Mouse (Mus musculus) neural tube, embryonic 15.5 days (tissue): ENCODE measurements around the gene Mien1. TPM values are rescaled to one million over a fixed set of nuclear protein-coding genes. Genes with fewer than 3 reads are reported as not detected.

Experiments
- ATAC-seq: fragments of 200-750 bp; cut with Nextera tagmentation; 2 replicates; pipeline ENCODE4 v1.8.0; 2017; ENCODE audit warnings: mild to moderate bottlenecking, moderate TSS enrichment, moderate library complexity; ENCODE audit not compliant: low FRiP score
- H3K27ac ChIP-seq: fragments of 300-500 bp; sonication (generic); replicated peaks from 2 replicates; pipeline ENCODE4 v1.5.1; 2015; ENCODE audit warnings: mild to moderate bottlenecking, inconsistent platforms
- H3K27me3 ChIP-seq: fragments of 300-500 bp; sonication (generic); replicated peaks from 2 replicates; pipeline ENCODE4 v1.6.1; 2015; ENCODE audit warnings: inconsistent platforms
- H3K36me3 ChIP-seq: fragments of 300-500 bp; sonication (generic); 2 replicates; pipeline ENCODE4 v1.6.1; 2015; ENCODE audit warnings: inconsistent platforms
- H3K4me1 ChIP-seq: fragments of 300-500 bp; sonication (generic); 2 replicates; pipeline ENCODE4 v1.6.1; 2015; ENCODE audit warnings: inconsistent platforms
- H3K4me2 ChIP-seq: fragments of 300-500 bp; sonication (generic); 2 replicates; pipeline ENCODE4 v1.6.1; 2015; ENCODE audit warnings: inconsistent platforms, mild to moderate bottlenecking, moderate library complexity
- H3K4me3 ChIP-seq: fragments of 300-500 bp; sonication (generic); replicated peaks from 2 replicates; pipeline ENCODE4 v1.5.1; 2015; ENCODE audit warnings: mild to moderate bottlenecking, inconsistent platforms
- H3K9ac ChIP-seq: fragments of 300-500 bp; sonication (generic); replicated peaks from 2 replicates; pipeline ENCODE4 v1.6.1; 2015; ENCODE audit warnings: mild to moderate bottlenecking, inconsistent platforms
- H3K9me3 ChIP-seq: fragments of 300-500 bp; sonication (generic); replicated peaks from 2 replicates; pipeline ENCODE4 v1.6.1; 2016; ENCODE audit warnings: inconsistent platforms
- WGBS: fragments of 180-500 bp; shearing (Covaris S2); methylation state at CpG from one replicate; pipeline ENCODE4 v1.1.7; 2015; ENCODE audit warnings: mixed read lengths; 5-methylcytosine and 5-hydroxymethylcytosine counted together
- polyA plus RNA-seq: library from polyadenylated mRNA; unstranded; fragments of >200 nt; fragmentation: Nextera tagmentation; extraction: Ambion mirVana; gene quantifications from 2 replicates; pipeline ENCODE4 v1.2.1, GENCODE M21; 2015

Mien1 gene
- polyA plus RNA-seq, 1 experiment from 2014 or later: 278 TPM

- Histone ChIP-seq H3K4me2 (no peak overlapping the region), H3K9ac (no peak overlapping the region), H3K4me3 (no peak overlapping the region), H3K27ac (no peak overlapping the region), H3K36me3 (no peaks in the 10 kb centered on the region), H3K9me3 (no peaks in the 10 kb centered on the region), H3K4me1 (no peaks in the 10 kb centered on the region), H3K27me3 (peaks cover 2% of the 10 kb centered on the region; the same call in 1 of the 2 replicates)
- no peak for ATAC-seq
- WGBS: 88% methylated on average over 11 of the region's 11 CpGs
Observed at GRCm38 (mm10) chr11:98474967-98475366, 36.2 kb upstream of the Mien1 start.

GRCm38 (mm10) chr11:98473916-98474479, 35.2 kb upstream of the Mien1 start:
- Histone ChIP-seq H3K4me1 (no peaks in the 10 kb centered on the region), H3K27me3 (no peaks in the 10 kb centered on the region), H3K4me2 (no peak overlapping the region), H3K27ac (no peak overlapping the region), H3K36me3 (no peaks in the 10 kb centered on the region), H3K9me3 (no peaks in the 10 kb centered on the region), H3K4me3 (no peak overlapping the region), H3K9ac (no peak overlapping the region)
- 61% methylated on average over 8 of the region's 8 CpGs for WGBS
- no peak for ATAC-seq

GRCm38 (mm10) chr11:98472696-98473095, 33.9 kb upstream of the Mien1 start:
- Histone ChIP-seq H3K4me2 (no peak overlapping the region), H3K27ac (no peak overlapping the region), H3K4me3 (no peak overlapping the region), H3K4me1 (no peaks in the 10 kb centered on the region), H3K36me3 (no peaks in the 10 kb centered on the region), H3K9ac (no peak overlapping the region), H3K27me3 (0 out of 2 replicates have a peak, but pooled peaks cover under 1% of the 10 kb centered on the region), H3K9me3 (no peaks in the 10 kb centered on the region)
- WGBS: 37% methylated on average over 4 of the region's 4 CpGs
- no peak for ATAC-seq

GRCm38 (mm10) chr11:98470795-98471194, 32.0 kb upstream of the Mien1 start:
- no peaks in the 10 kb centered on the region for H3K4me1 ChIP-seq
- no peak for ATAC-seq
- no peak overlapping the region for H3K4me2 ChIP-seq
- 77% methylated on average over 6 of the region's 6 CpGs for WGBS
- no peaks in the 10 kb centered on the region for H3K9me3 ChIP-seq
- H3K9ac ChIP-seq: no peak overlapping the region
- H3K4me3 ChIP-seq: no peak overlapping the region
- no peaks in the 10 kb centered on the region for H3K36me3 ChIP-seq
- no peak overlapping the region for H3K27ac ChIP-seq
- 0 out of 2 replicates have a peak, but pooled peaks cover 3% of the 10 kb centered on the region for H3K27me3 ChIP-seq

GRCm38 (mm10) chr11:98469761-98470714, 31.2 kb upstream of the Mien1 start:
- H3K27me3 ChIP-seq: 0 out of 2 replicates have a peak, but pooled peaks cover 3% of the 10 kb centered on the region
- H3K36me3 ChIP-seq: no peaks in the 10 kb centered on the region
- H3K27ac ChIP-seq: no peak overlapping the region
- H3K4me3 ChIP-seq: no peak overlapping the region
- H3K9ac ChIP-seq: no peak overlapping the region
- ATAC-seq: no peak
- H3K4me2 ChIP-seq: no peak overlapping the region
- WGBS: 84% methylated on average over 22 of the region's 22 CpGs
- H3K4me1 ChIP-seq: no peaks in the 10 kb centered on the region
- H3K9me3 ChIP-seq: no peaks in the 10 kb centered on the region

- Histone ChIP-seq H3K27ac (no peak overlapping the region), H3K9me3 (no peaks in the 10 kb centered on the region), H3K4me3 (no peak overlapping the region), H3K36me3 (no peaks in the 10 kb centered on the region), H3K27me3 (peaks cover 31% of the 10 kb centered on the region), H3K4me1 (no peaks in the 10 kb centered on the region), H3K9ac (no peak overlapping the region), H3K4me2 (no peak overlapping the region)
- WGBS: 86% methylated on average over 6 of the region's 6 CpGs
- ATAC-seq: no peak
Observed at GRCm38 (mm10) chr11:98464516-98464915, 25.7 kb upstream of the Mien1 start.

- H3K9me3 ChIP-seq: no peaks in the 10 kb centered on the region
- WGBS: 92% methylated on average over 9 of the region's 9 CpGs
- peaks cover 37% of the 10 kb centered on the region for H3K27me3 ChIP-seq
- no peak for ATAC-seq
- H3K4me1 ChIP-seq: no peaks in the 10 kb centered on the region
- no peak overlapping the region for H3K9ac ChIP-seq
- H3K4me2 ChIP-seq: no peak overlapping the region
- no peaks in the 10 kb centered on the region for H3K36me3 ChIP-seq
- no peak overlapping the region for H3K4me3 ChIP-seq
- no peak overlapping the region for H3K27ac ChIP-seq
Observed at GRCm38 (mm10) chr11:98463911-98464310, 25.1 kb upstream of the Mien1 start.

GRCm38 (mm10) chr11:98462255-98462654, 23.5 kb upstream of the Mien1 start:
- Histone ChIP-seq H3K4me1 (peaks cover 6% of the 10 kb centered on the region; the same call in 1 of the 2 replicates), H3K27me3 (peaks cover 38% of the 10 kb centered on the region), H3K4me3 (no peak overlapping the region), H3K9me3 (no peaks in the 10 kb centered on the region), H3K27ac (no peak overlapping the region), H3K36me3 (no peaks in the 10 kb centered on the region), H3K4me2 (no peak overlapping the region), H3K9ac (no peak overlapping the region)
- no peak for ATAC-seq
- WGBS: 94% methylated on average over 6 of the region's 6 CpGs

GRCm38 (mm10) chr11:98461109-98461720, 22.4 kb upstream of the Mien1 start:
- ATAC-seq: no peak
- H3K9ac ChIP-seq: no peak overlapping the region
- H3K27me3 ChIP-seq: peaks cover 38% of the 10 kb centered on the region
- no peak overlapping the region for H3K4me2 ChIP-seq
- no peaks in the 10 kb centered on the region for H3K36me3 ChIP-seq
- peaks cover 10% of the 10 kb centered on the region for H3K4me1 ChIP-seq
- no peak overlapping the region for H3K4me3 ChIP-seq
- H3K27ac ChIP-seq: no peak overlapping the region
- 56% methylated on average over 6 of the region's 6 CpGs for WGBS
- no peaks in the 10 kb centered on the region for H3K9me3 ChIP-seq

- Histone ChIP-seq H3K4me2 (no peak overlapping the region), H3K36me3 (no peaks in the 10 kb centered on the region), H3K4me3 (no peak overlapping the region), H3K9me3 (no peaks in the 10 kb centered on the region), H3K4me1 (peaks cover 10% of the 10 kb centered on the region), H3K27ac (no peak overlapping the region), H3K9ac (no peak overlapping the region), H3K27me3 (peaks cover 38% of the 10 kb centered on the region)
- 82% methylated on average over 9 of the region's 9 CpGs for WGBS
- ATAC-seq: no peak
Observed at GRCm38 (mm10) chr11:98459860-98460259, 21.1 kb upstream of the Mien1 start.

- H3K4me3 ChIP-seq: no peak overlapping the region
- no peak overlapping the region for H3K27ac ChIP-seq
- H3K27me3 ChIP-seq: peaks cover 38% of the 10 kb centered on the region
- no peak overlapping the region for H3K4me2 ChIP-seq
- H3K9me3 ChIP-seq: no peaks in the 10 kb centered on the region
- ATAC-seq: no peak
- WGBS: 22% methylated on average over 11 of the region's 11 CpGs
- H3K36me3 ChIP-seq: no peaks in the 10 kb centered on the region
- peaks cover 10% of the 10 kb centered on the region for H3K4me1 ChIP-seq
- H3K9ac ChIP-seq: no peak overlapping the region
Observed at GRCm38 (mm10) chr11:98459071-98459741, 20.4 kb upstream of the Mien1 start.
